Comparison of ENCODE assay signal across 8 mouse cellular contexts in the genomic region with DNA sequence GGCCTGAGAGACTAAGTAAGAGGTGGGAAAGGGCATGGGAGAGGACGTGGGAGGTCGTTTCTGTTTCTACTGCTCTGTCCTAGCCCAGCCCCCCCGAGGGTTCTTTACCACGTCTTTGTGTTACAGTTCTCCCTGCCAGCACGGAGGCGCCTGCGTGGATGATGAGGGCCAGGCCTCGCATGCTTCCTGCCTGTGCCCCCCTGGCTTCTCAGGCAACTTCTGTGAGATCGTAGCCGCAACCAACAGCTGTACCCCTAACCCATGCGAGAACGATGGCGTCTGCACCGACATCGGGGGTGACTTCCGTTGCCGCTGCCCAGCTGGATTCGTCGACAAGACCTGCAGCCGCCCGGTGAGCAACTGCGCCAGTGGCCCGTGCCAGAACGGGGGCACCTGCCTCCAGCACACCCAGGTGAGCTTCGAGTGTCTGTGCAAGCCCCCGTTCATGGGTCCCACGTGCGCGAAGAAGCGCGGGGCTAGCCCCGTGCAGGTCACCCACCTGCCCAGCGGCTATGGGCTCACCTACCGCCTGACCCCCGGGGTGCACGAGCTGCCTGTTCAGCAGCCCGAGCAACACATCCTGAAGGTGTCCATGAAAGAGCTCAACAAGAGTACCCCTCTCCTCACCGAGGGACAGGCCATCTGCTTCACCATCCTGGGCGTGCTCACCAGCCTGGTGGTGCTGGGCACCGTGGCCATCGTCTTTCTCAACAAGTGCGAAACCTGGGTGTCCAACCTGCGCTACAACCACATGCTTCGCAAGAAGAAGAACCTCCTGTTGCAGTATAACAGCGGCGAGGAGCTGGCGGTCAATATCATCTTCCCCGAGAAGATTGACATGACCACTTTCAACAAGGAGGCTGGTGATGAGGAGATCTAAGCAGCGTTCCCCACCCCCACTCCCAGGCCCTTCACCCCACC. TPM values are rescaled to one million over a fixed set of nuclear protein-coding genes. Genes with fewer than 3 reads are reported as not detected.
DNase-seq lines count a peak whose midpoint lies in the region; ATAC-seq lines count a peak whose summit lies in the region.

No protein-coding gene starts in this region.

- peak overlapping the region; percentile 56 for H3K4me2 ChIP-seq in heart, embryonic 15.5 days
- peak overlapping the region; percentile 38 for H3K4me2 ChIP-seq in embryonic facial prominence, embryonic 15.5 days (replicated peaks)
- H3K4me2 ChIP-seq in limb, embryonic 11.5 days (ENCODE audit: low read depth, severe bottlenecking) = peak overlapping the region; percentile 32
- peak overlapping the region; percentile 10; the same call in 1 of the 2 replicates for H3K4me2 ChIP-seq in stomach, embryonic 14.5 days (replicated peaks; ENCODE audit: low read depth, low read length)

- H3K27me3 ChIP-seq in heart, embryonic 15.5 days = peaks cover 67% of the 10 kb centered on the region
- peaks cover 49% of the 10 kb centered on the region for H3K27me3 ChIP-seq in embryonic facial prominence, embryonic 15.5 days
- H3K27me3 ChIP-seq in limb, embryonic 11.5 days (ENCODE audit: control insufficient read depth, insufficient read depth, low read length) = peaks cover 8% of the 10 kb centered on the region; the same call in 1 of the 2 replicates
- H3K27me3 ChIP-seq in stomach, embryonic 14.5 days (ENCODE audit: control insufficient read depth, insufficient read depth, low read length) = peaks cover 7% of the 10 kb centered on the region; the same call in 1 of the 2 replicates

- H3K4me1 ChIP-seq in heart, embryonic 15.5 days (replicated peaks) = peaks cover 10% of the 10 kb centered on the region
- H3K4me1 ChIP-seq in embryonic facial prominence, embryonic 15.5 days = peaks cover 37% of the 10 kb centered on the region
- H3K4me1 ChIP-seq in limb, embryonic 11.5 days (ENCODE audit: control insufficient read depth, insufficient read depth, low read length) = peaks cover 34% of the 10 kb centered on the region
- peaks cover 39% of the 10 kb centered on the region for H3K4me1 ChIP-seq in stomach, embryonic 14.5 days (ENCODE audit: control insufficient read depth, insufficient read depth, low read length)

- H3K4me3 ChIP-seq in heart, embryonic 15.5 days = peak overlapping the region; percentile 31
- H3K4me3 ChIP-seq in embryonic facial prominence, embryonic 15.5 days (replicated peaks) = peak overlapping the region; percentile 16
- no peak overlapping the region for H3K4me3 ChIP-seq in limb, embryonic 11.5 days (ENCODE audit: low read depth, low read length)
- H3K4me3 ChIP-seq in stomach, embryonic 14.5 days (ENCODE audit: low read depth, low read length) = no peak overlapping the region

- no peak for ATAC-seq in heart, embryonic 15.5 days (replicated peaks; ENCODE audit: insufficient number of reproducible peaks, insufficient read depth, low FRiP score, low read depth)
- no peak for ATAC-seq in embryonic facial prominence, embryonic 15.5 days (ENCODE audit: insufficient number of reproducible peaks, low FRiP score, low TSS enrichment, low read depth)
- 0 out of 2 replicates have a peak, but pooled peaks have one; percentile 11 for ATAC-seq in limb, embryonic 11.5 days (ENCODE audit: insufficient number of reproducible peaks, low FRiP score, low TSS enrichment, low read depth)
- no peak for ATAC-seq in stomach, embryonic 14.5 days (ENCODE audit: insufficient number of reproducible peaks, insufficient read depth, low FRiP score, low read depth)

- no peaks in the 10 kb centered on the region for H3K9me3 ChIP-seq in heart, embryonic 15.5 days (replicated peaks)
- H3K9me3 ChIP-seq in embryonic facial prominence, embryonic 15.5 days (replicated peaks) = no peaks in the 10 kb centered on the region
- no peaks in the 10 kb centered on the region for H3K9me3 ChIP-seq in limb, embryonic 11.5 days (ENCODE audit: control insufficient read depth, low read length)
- no peaks in the 10 kb centered on the region for H3K9me3 ChIP-seq in stomach, embryonic 14.5 days (ENCODE audit: control insufficient read depth, low read depth, low read length)

- no peak overlapping the region for H3K27ac ChIP-seq in heart, embryonic 15.5 days
- no peak overlapping the region for H3K27ac ChIP-seq in embryonic facial prominence, embryonic 15.5 days (replicated peaks)
- H3K27ac ChIP-seq in limb, embryonic 11.5 days (replicated peaks; ENCODE audit: low read depth, low read length) = no peak overlapping the region
- H3K27ac ChIP-seq in stomach, embryonic 14.5 days (ENCODE audit: low read length) = no peak overlapping the region

- WGBS in heart, embryonic 15.5 days = 36% methylated on average over 49 of the region's 49 CpGs
- WGBS in embryonic facial prominence, embryonic 15.5 days = 34% methylated on average over 49 of the region's 49 CpGs
- WGBS in limb, embryonic 11.5 days = 43% methylated on average over 49 of the region's 49 CpGs
- WGBS in stomach, embryonic 14.5 days = 40% methylated on average over 49 of the region's 49 CpGs

- DNase-seq in heart, adult 8-10 months (ENCODE audit: low spot score) = no peak
- DNase-seq in limb, embryonic 11.5 days (ENCODE audit: low spot score) = no peak
- DNase-seq in urinary bladder, postnatal 25 days (ENCODE audit: low spot score) = no peak
- DNase-seq in layer of hippocampus, adult 18-20 months (ENCODE audit: low spot score in 2 of 2) = no peak
- no peak for DNase-seq in gastrocnemius, postnatal 36 days

- intact Hi-C loops in gastrocnemius, postnatal 36 days (cut with DNase I) = no loop called here

- no peak overlapping the region for H3K9ac ChIP-seq in heart, embryonic 15.5 days
- no peak overlapping the region for H3K9ac ChIP-seq in embryonic facial prominence, embryonic 15.5 days
- H3K9ac ChIP-seq in limb, embryonic 11.5 days (ENCODE audit: low read length) = no peak overlapping the region
- no peak overlapping the region for H3K9ac ChIP-seq in stomach, embryonic 14.5 days (replicated peaks; ENCODE audit: low read depth, low read length)

- no peaks in the 10 kb centered on the region for H3K36me3 ChIP-seq in heart, embryonic 15.5 days
- H3K36me3 ChIP-seq in embryonic facial prominence, embryonic 15.5 days = no peaks in the 10 kb centered on the region
- no peaks in the 10 kb centered on the region for H3K36me3 ChIP-seq in limb, embryonic 11.5 days (ENCODE audit: control insufficient read depth, insufficient read depth, low read length)
- H3K36me3 ChIP-seq in stomach, embryonic 14.5 days (ENCODE audit: control insufficient read depth, insufficient read depth, low read length) = no peaks in the 10 kb centered on the region; the same call in 1 of the 2 replicates

RNA-seq across cellular contexts. Expression of gene Dlk1, which starts 7.1 kb away (rescaled TPM):
- 131 and 212 TPM in 2 replicates for polyA plus RNA-seq in heart, embryonic 15.5 days (2015; fragmentation: Nextera tagmentation; extraction: Ambion mirVana)
- total RNA-seq in heart, adult 8-10 months (2022) = under 1 TPM in 3 of 4 experiments, not detected in 1; 0.23 to 0.69 (median 0.47) TPM
- polyA plus RNA-seq in embryonic facial prominence, embryonic 15.5 days (2015; fragmentation: Nextera tagmentation; extraction: Ambion mirVana) = 710 and 761 TPM in 2 replicates
- 95.6 and 121 TPM in 2 replicates for polyA plus RNA-seq in limb, embryonic 11.5 days (2014; fragmentation: Nextera tagmentation; extraction: Ambion mirVana)
- 477 and 553 TPM in 2 replicates for polyA plus RNA-seq in stomach, embryonic 14.5 days (2014; fragmentation: Nextera tagmentation; extraction: Ambion mirVana)
- total RNA-seq in layer of hippocampus, adult 18-20 months (2021) = 10 to 100 TPM in 1 of 2 experiments, 1 to 10 TPM in 1; 10.0 to 12.9 TPM
- total RNA-seq in gastrocnemius, postnatal 36 days (2021) = 1 to 10 TPM; 3.6 to 5.8 TPM

Comparison
In these comparisons a context has a peak if more than half of its experiments do, and no peak if none do; other contexts are left out.
1. H3K4me3 ChIP-seq: peak in heart, embryonic 15.5 days (single experiment) and embryonic facial prominence, embryonic 15.5 days (single experiment); none in limb, embryonic 11.5 days (single experiment) and stomach, embryonic 14.5 days (single experiment).
2. Peak in every context shown above with its lines, with median percentiles within 50 percentile points of each other: H3K4me2 ChIP-seq.